Mouse (Mus musculus): ENCODE data around the gene 2310030G06Rik. TPM values are rescaled to one million over a fixed set of nuclear protein-coding genes. Genes with fewer than 3 reads are reported as not detected.

2310030G06Rik gene
- polyA plus RNA-seq, 1 experiment from 2014 or later = 22.4 TPM

DNA sequence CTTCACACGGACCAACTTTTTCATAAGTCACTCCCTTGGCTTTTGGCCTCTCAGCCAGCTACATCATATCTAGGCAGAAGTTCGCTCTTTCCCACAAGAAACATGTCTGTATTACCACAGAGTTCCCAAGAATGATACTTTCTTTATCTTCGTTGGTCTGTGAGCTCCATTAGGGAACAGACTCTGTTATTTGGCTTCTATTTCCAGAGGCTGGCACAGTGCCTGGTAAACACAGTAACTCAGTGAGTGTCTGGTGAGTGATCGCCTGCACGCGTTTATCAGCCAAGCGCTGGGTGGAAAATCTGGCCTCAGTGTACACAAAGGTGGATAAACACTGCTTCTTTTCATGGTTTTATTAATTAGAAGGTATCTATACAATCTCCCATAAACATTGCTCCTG, 22.9 kb downstream of the 2310030G06Rik start:
- H3K4me1 ChIP-seq (replicated peaks; ENCODE audit: control insufficient read depth, insufficient read depth) = peaks cover 6% of the 10 kb centered on the region; the same call in 1 of the 2 replicates
- ATAC-seq (ENCODE audit: low FRiP score, low TSS enrichment) (peak; percentile 37; the same call in 1 of the 2 replicates), DNase-seq (ENCODE audit: low spot score) (peak; percentile 72)
- no peaks in the 10 kb centered on the region for H3K36me3 ChIP-seq (ENCODE audit: control insufficient read depth, insufficient read depth, low read length)
- no peaks in the 10 kb centered on the region for H3K9me3 ChIP-seq (ENCODE audit: control insufficient read depth, low read length)
- H3K27me3 ChIP-seq (ENCODE audit: control insufficient read depth, insufficient read depth, low read length) = no peaks in the 10 kb centered on the region
- H3K4me3 ChIP-seq (ENCODE audit: low read depth, low read length) = peak overlapping the region; percentile 13; the same call in 1 of the 2 replicates
- TF ChIP-seq EP300 (optimal IDR thresholded peaks at IDR 0.05) (no peak), CTCF (IDR thresholded peaks at IDR 0.05; ENCODE audit: low read depth) (no peak)
- H3K4me2 ChIP-seq (replicated peaks; ENCODE audit: low read depth) = peak overlapping the region; percentile 37
- peak overlapping the region; percentile 58 for H3K27ac ChIP-seq (replicated peaks)
- 0 out of 2 replicates have a peak overlapping the region, but pooled peaks have one; percentile 18 for H3K9ac ChIP-seq (ENCODE audit: low read length)
- WGBS = 8% methylated on average over 7 of the region's 7 CpGs

DNA sequence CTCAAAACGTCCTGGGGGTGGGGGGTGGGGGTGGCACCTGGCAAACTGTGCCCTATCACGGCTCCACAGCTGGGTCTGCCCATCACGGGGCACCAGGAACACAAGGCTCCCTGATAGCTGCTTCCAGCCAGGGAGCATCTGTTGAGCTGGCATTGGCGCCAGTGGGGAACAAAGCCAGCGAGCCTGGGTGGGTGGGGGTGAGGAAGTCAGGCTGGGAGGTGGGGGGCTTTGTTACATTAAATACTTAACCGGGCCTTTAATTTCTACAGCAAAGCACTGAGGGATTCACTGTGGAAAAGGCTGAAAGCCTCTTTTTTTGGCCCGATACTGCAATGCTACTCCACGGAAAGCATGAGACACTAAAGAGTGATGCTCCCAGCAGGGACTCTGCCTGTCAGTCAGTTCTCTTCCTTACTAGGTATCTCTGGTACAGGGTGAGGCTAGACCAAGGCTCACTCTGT, 23.9 kb downstream of the 2310030G06Rik start:
- Histone ChIP-seq H3K36me3 (ENCODE audit: control insufficient read depth, insufficient read depth, low read length) (no peaks in the 10 kb centered on the region), H3K9me3 (ENCODE audit: control insufficient read depth, low read length) (no peaks in the 10 kb centered on the region), H3K4me2 (replicated peaks; ENCODE audit: low read depth) (no peak overlapping the region), H3K4me1 (replicated peaks; ENCODE audit: control insufficient read depth, insufficient read depth) (peaks cover 6% of the 10 kb centered on the region; the same call in 1 of the 2 replicates), H3K27ac (replicated peaks) (no peak overlapping the region), H3K27me3 (ENCODE audit: control insufficient read depth, insufficient read depth, low read length) (no peaks in the 10 kb centered on the region), H3K9ac (ENCODE audit: low read length) (no peak overlapping the region), H3K4me3 (ENCODE audit: low read depth, low read length) (no peak overlapping the region)
- no peak for TF ChIP-seq CTCF (IDR thresholded peaks at IDR 0.05; ENCODE audit: low read depth)
- TF ChIP-seq EP300 (optimal IDR thresholded peaks at IDR 0.05) = no peak
- 57% methylated on average over 8 of the region's 8 CpGs for WGBS
- ATAC-seq (ENCODE audit: low FRiP score, low TSS enrichment) (no peak), DNase-seq (ENCODE audit: low spot score) (no peak)

- no peak overlapping the region for H3K27ac ChIP-seq (replicated peaks)
- H3K4me1 ChIP-seq (replicated peaks; ENCODE audit: control insufficient read depth, insufficient read depth) = 0 out of 2 replicates have a peak, but pooled peaks cover 6% of the 10 kb centered on the region
- WGBS = 30% methylated on average over 12 of the region's 12 CpGs
- H3K27me3 ChIP-seq (ENCODE audit: control insufficient read depth, insufficient read depth, low read length) = no peaks in the 10 kb centered on the region
- DNase-seq (ENCODE audit: low spot score) (no peak), ATAC-seq (ENCODE audit: low FRiP score, low TSS enrichment) (no peak)
- H3K9ac ChIP-seq (ENCODE audit: low read length) = no peak overlapping the region
- H3K4me2 ChIP-seq (replicated peaks; ENCODE audit: low read depth) = no peak overlapping the region
- no peaks in the 10 kb centered on the region for H3K9me3 ChIP-seq (ENCODE audit: control insufficient read depth, low read length)
- no peaks in the 10 kb centered on the region for H3K36me3 ChIP-seq (ENCODE audit: control insufficient read depth, insufficient read depth, low read length)
- no peak for TF ChIP-seq CTCF (IDR thresholded peaks at IDR 0.05; ENCODE audit: low read depth)
- TF ChIP-seq EP300 (optimal IDR thresholded peaks at IDR 0.05) = no peak
- H3K4me3 ChIP-seq (ENCODE audit: low read depth, low read length) = no peak overlapping the region
Measured at GRCm38 (mm10) chr9:50721061-50721460, 25.3 kb downstream of the 2310030G06Rik start.

GRCm38 (mm10) chr9:50718878-50719277, 27.5 kb downstream of the 2310030G06Rik start:
- H3K9ac ChIP-seq (ENCODE audit: low read length) = no peak overlapping the region
- WGBS = 60% methylated on average over 4 of the region's 4 CpGs
- DNase-seq (ENCODE audit: low spot score) (no peak), ATAC-seq (ENCODE audit: low FRiP score, low TSS enrichment) (no peak)
- no peak overlapping the region for H3K4me3 ChIP-seq (ENCODE audit: low read depth, low read length)
- 0 out of 2 replicates have a peak, but pooled peaks cover 6% of the 10 kb centered on the region for H3K4me1 ChIP-seq (replicated peaks; ENCODE audit: control insufficient read depth, insufficient read depth)
- H3K36me3 ChIP-seq (ENCODE audit: control insufficient read depth, insufficient read depth, low read length) = no peaks in the 10 kb centered on the region
- TF ChIP-seq EP300 (optimal IDR thresholded peaks at IDR 0.05) = no peak
- no peak for TF ChIP-seq CTCF (IDR thresholded peaks at IDR 0.05; ENCODE audit: low read depth)
- no peaks in the 10 kb centered on the region for H3K9me3 ChIP-seq (ENCODE audit: control insufficient read depth, low read length)
- no peak overlapping the region for H3K27ac ChIP-seq (replicated peaks)
- H3K27me3 ChIP-seq (ENCODE audit: control insufficient read depth, insufficient read depth, low read length) = no peaks in the 10 kb centered on the region
- H3K4me2 ChIP-seq (replicated peaks; ENCODE audit: low read depth) = no peak overlapping the region

- Histone ChIP-seq H3K4me1 (replicated peaks; ENCODE audit: control insufficient read depth, insufficient read depth) (no peaks in the 10 kb centered on the region), H3K27ac (replicated peaks) (no peak overlapping the region), H3K9me3 (ENCODE audit: control insufficient read depth, low read length) (no peaks in the 10 kb centered on the region), H3K36me3 (ENCODE audit: control insufficient read depth, insufficient read depth, low read length) (no peaks in the 10 kb centered on the region), H3K9ac (ENCODE audit: low read length) (no peak overlapping the region), H3K4me3 (ENCODE audit: low read depth, low read length) (no peak overlapping the region), H3K4me2 (replicated peaks; ENCODE audit: low read depth) (no peak overlapping the region), H3K27me3 (ENCODE audit: control insufficient read depth, insufficient read depth, low read length) (no peaks in the 10 kb centered on the region)
- WGBS = 29% methylated on average over 4 of the region's 4 CpGs
- ATAC-seq (ENCODE audit: low FRiP score, low TSS enrichment) (peak; percentile 60; the same call in 1 of the 2 replicates), DNase-seq (ENCODE audit: low spot score) (no peak)
- TF ChIP-seq CTCF (IDR thresholded peaks at IDR 0.05; ENCODE audit: low read depth) = no peak
- no peak for TF ChIP-seq EP300 (optimal IDR thresholded peaks at IDR 0.05)
Measured at GRCm38 (mm10) chr9:50714188-50714587, 32.1 kb downstream of the 2310030G06Rik start.

- Histone ChIP-seq H3K4me1 (replicated peaks; ENCODE audit: control insufficient read depth, insufficient read depth) (no peaks in the 10 kb centered on the region), H3K9ac (ENCODE audit: low read length) (no peak overlapping the region), H3K9me3 (ENCODE audit: control insufficient read depth, low read length) (no peaks in the 10 kb centered on the region), H3K4me2 (replicated peaks; ENCODE audit: low read depth) (no peak overlapping the region), H3K4me3 (ENCODE audit: low read depth, low read length) (no peak overlapping the region), H3K27me3 (ENCODE audit: control insufficient read depth, insufficient read depth, low read length) (no peaks in the 10 kb centered on the region), H3K36me3 (ENCODE audit: control insufficient read depth, insufficient read depth, low read length) (no peaks in the 10 kb centered on the region), H3K27ac (replicated peaks) (no peak overlapping the region)
- DNase-seq (ENCODE audit: low spot score) (no peak), ATAC-seq (ENCODE audit: low FRiP score, low TSS enrichment) (no peak)
- 78% methylated on average over 4 of the region's 4 CpGs for WGBS
- no peak for TF ChIP-seq EP300 (optimal IDR thresholded peaks at IDR 0.05)
- TF ChIP-seq CTCF (IDR thresholded peaks at IDR 0.05; ENCODE audit: low read depth) = no peak
Measured at GRCm38 (mm10) chr9:50711337-50711736, 35.0 kb downstream of the 2310030G06Rik start.

Measured in stomach, postnatal 0 days (tissue).